Mouse (Mus musculus): Measurements from ENCODE around the gene Ifna5.
A peak's percentile ranks its signal among the peaks of the same experiment; 100 is the strongest.

The Ifna5 gene

DNA sequence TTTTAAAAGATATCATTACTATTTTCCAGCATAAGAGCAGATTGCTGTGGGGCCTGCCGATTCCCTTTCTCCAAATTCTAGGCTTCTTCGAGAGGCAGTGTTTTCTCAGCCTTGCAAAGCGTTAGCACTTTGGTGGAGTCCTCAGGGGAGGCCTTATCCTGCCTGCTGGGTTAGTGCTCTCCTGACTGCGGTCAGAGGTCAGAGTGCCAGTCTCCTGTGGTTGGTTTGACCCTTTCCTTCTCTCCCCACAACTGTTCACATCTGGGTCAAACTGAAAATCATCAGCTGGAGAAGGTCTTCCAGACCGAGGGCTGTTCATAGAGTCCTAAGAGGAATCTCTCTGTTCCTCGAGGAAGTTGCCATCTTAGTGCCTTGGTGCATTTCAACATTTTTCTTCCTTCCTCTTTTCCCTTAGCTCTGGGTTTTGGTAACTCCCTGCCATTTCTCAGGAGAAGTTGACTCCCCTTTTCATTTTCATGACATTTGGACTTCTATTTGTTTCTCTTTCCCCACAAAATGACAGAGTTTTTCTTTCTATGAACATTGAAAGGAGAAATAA lies 29.8 kb downstream of the Ifna5 start:
- DNase-seq: no peak

DNA sequence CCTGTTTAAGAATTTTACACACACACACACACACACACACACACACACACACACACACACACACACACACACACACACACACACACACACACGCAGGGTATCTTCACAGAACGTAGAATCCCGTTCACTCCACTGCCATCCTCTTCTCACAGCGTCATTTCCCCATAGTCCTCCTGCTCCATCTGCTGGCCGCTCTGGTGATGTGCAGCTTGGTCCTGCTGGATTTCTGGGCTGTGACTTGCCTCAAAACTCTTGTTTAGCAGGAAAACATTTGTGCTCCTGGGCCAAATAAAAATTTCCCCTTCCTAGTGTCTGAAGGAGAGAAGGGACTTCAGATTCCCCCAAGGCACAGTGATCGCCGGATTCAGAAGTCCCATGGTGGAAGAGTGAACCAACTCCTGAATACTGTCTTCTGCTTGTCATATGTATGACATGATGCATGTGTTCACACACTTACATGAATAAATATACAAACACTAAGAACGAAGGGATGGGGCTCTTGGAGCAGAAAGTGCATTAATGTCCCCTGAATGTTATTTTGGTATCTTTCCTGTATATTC lies 32.1 kb downstream of the Ifna5 start:
- DNase-seq: peak; percentile 82 to 85

DNA sequence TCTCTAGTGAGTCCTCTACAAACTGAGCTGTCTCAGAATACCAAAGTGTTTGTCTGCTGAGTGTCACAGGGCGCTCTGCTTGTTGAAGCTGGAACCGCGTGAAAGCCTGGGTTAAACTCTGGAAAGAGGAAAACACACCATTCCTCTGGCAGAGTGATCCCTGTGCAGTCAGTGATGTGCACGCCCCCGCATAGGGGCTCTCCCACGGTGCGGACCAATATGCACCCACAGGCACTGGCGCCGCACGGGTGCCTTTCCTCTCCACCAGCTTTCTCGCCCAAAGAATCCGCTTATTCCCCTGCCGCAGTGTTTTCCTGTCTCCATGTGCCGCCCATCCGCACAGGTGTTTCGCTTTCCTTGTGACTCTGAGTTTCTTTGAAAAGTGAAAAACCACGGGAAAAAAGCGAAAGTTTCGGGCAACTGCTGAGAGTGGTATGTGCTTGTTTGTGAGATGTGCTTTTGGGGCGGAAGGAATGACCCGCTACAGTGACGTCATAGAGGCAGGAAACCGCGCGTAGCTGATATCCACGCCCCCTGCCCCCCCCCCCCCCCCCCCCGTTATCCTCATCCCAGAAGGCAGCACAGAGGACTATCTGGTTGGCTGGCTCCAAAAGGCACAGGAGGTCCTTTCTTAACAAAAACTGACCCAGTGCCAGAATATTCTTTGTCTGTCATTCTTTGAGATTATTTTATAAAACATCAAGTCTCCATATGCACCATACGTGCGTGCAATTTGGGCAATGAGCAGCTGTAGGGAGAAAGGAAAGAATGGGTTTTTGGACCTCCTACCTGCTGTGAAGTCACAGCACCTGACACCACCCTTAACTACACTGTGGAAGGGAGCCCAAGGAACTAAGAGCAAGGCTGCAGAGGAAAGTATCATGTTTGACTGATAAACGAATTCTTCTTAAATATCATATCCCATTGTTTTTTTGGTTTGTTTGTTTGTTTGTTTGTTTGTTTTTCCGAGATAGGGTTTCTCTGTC lies 32.9 kb downstream of the Ifna5 start:
- peak; percentile 65 to 67 for DNase-seq

DNA sequence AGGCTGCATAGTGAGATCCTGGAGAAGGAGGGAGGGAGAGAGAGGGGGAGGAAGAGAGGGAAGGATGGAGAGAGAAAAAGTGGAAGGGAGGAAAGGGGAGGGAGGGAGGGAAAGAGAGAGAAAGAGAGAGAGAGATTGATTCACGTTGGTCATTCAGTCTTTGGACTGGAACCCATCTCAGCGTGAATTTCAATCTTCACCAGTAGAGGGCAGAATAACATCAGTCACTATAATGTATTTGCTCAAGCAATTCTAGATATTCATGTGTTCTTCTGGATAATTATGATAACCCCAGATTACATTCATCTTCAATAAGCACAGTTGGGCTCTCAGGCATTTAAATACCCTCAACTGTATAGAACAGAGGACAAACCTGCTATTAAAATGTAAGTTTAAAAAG lies 37.4 kb downstream of the Ifna5 start:
- DNase-seq: no peak

DNA sequence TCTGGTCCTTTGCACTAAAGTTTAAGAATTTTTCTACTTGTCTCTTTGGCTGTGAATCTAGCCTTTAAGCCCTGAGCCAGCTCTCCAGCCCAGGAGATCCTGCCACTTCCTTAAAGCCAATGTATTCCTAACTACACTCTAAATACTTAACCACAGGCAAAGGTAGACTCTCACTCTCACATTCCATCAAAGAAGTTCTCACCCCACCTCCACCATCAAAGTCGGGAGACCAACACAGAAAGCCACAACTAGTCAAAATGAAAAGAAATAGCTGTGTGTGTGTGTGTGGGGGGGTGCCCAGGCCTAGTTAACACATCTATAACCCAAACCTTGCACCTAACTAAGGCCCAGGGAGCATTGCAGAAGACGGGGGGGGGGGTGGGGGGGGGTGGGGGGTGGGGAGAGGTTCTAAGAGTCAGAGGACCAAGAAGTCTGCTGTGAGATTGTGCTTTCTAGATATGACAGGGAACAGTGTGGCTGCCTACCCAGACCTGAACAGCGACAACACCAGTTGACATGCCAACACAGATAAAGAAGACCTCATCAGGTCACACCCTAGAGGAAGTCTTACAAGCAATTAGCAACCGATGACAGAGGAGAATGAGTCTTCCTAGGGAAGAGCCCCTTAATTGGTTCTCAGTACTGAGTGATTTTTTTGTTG lies 40.2 kb downstream of the Ifna5 start:
- no peak for DNase-seq

DNA sequence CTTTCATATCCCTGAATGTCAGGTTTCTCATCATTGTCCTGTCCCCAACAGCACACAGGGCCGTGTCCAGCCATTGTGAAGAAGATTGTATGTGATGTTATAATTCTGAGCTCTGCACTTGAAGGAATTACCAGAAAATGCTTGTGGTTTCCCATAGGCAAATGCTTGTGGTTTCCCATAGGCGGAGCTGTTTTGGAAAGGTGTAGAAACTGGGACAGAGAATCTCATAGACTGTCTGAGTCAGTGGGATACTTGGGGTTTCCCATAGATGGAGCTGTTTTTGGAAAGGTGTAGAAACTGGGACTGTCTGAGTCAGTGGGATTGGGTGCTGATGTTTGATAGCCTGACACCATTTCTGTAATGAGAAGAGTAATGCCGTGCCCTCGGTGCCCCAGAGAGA lies 41.2 kb downstream of the Ifna5 start:
- DNase-seq: no peak

DNA sequence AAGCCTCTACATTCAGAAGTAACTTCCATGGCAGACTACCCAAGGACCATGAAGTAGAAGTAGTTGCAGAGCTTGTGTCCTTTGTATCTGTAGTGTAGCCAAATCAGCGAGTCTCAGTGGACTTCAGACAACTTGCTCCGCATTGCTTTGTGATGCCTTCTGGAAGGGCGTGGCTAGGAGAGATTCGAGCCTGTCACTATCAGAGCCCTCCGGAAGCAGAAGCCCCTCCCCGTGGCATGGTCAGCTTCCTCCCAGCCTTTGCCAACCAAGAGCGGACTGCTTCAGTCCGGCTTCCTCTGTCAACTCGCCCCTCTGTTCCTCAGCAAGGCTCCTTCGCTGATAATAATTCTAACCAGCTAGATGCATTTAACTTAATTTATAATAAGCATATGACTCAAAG lies 42.9 kb downstream of the Ifna5 start:
- DNase-seq: peak in 1 of 2 experiments; percentile 17

DNA sequence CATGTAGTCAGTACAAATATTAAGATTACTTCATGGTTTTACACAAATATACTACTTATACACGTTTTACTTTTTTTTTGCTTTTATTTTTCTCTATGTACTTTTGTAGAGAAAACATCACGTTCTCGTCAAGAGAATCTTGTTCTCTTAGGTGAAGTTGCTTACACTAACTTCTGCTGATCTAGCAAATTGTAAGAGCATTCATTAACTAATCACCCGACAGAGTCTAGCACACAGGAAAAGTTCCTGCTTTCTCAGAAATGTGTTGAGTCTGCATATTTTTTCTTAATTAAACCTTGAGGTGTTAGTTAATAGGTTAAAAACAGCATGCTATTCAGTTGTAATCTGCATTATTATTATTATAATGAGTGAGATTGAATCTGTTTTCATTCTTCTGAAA lies 43.4 kb downstream of the Ifna5 start:
- no peak for DNase-seq

DNA sequence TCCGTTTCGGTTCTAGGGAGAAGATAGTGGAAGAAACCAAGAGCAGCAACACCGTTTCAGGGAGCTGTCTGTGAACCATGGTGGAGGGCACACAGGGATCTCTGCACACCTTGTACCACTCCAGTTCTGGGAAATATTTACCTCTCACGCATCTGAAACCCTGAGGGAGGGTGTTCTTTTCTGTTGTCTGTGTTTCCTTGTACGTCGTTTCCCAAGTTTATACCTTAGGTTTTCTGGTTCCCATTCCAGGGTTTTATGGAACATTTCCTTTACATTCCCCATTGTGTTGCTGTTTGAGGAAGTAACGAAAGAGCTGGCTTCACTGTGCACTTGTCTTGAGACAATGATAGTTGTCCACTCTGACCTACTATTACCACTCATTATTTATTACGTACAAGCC lies 44.8 kb downstream of the Ifna5 start, which contains the start of gene Ifne:
Gene Ifne (minus strand): TSS at position 101 of the 400 bp plus-strand sequence.
- no peak for DNase-seq
